Comparison of ENCODE assay signal across 12 mouse cellular contexts in genomic region chr9:95614861-95615615, GRCm38 (mm10). TPM values are rescaled to one million over a fixed set of nuclear protein-coding genes. Genes with fewer than 3 reads are reported as not detected.
DNase-seq lines count a peak whose midpoint lies in the region; ATAC-seq and TF ChIP-seq lines count a peak whose summit lies in the region.
"Had no signal": no experiment of that assay in that cellular context is flagged by ENCODE, and none has a peak within 500 bp of the region (broad histone marks: within the 10 kb centered on the region; RNA-seq: fewer than 3 reads in every experiment).

No protein-coding gene starts in this region.

- H3K79me2 ChIP-seq in CH12.LX (replicated peaks; ENCODE audit: control insufficient read depth, extremely low read depth, insufficient read depth, poor library complexity, severe bottlenecking) = no peaks in the 10 kb centered on the region

- no peak overlapping the region for H3K9ac ChIP-seq in CH12.LX (ENCODE audit: insufficient read depth, low read depth)
- no peak overlapping the region for H3K9ac ChIP-seq in midbrain, embryonic 14.5 days (replicated peaks; ENCODE audit: low read length)
- H3K9ac ChIP-seq: liver, embryonic 14.5 days had no signal

- no peaks in the 10 kb centered on the region for H3K9me3 ChIP-seq in CH12.LX (replicated peaks; ENCODE audit: low read length)
- H3K9me3 ChIP-seq in midbrain, embryonic 14.5 days (ENCODE audit: control insufficient read depth, low read length) = no peaks in the 10 kb centered on the region
- H3K9me3 ChIP-seq in forebrain, embryonic 10.5 days = no peaks in the 10 kb centered on the region
- H3K9me3 ChIP-seq: hindbrain, embryonic 10.5 days; midbrain, embryonic 10.5 days had no signal

- no peaks in the 10 kb centered on the region for H3K27me3 ChIP-seq in CH12.LX (replicated peaks)
- H3K27me3 ChIP-seq in midbrain, embryonic 14.5 days (ENCODE audit: control insufficient read depth, insufficient read depth, low read length) = no peaks in the 10 kb centered on the region
- no peaks in the 10 kb centered on the region for H3K27me3 ChIP-seq in forebrain, embryonic 10.5 days (ENCODE audit: poor library complexity, severe bottlenecking)

- no peak for TF ChIP-seq CTCF in gastrocnemius, adult 2 months (IDR thresholded peaks at IDR 0.05)
- TF ChIP-seq CTCF in CH12.LX (conservative IDR thresholded peaks at IDR 0.05 in 1 of 2, IDR thresholded peaks at IDR 0.05 in 1 of 2; ENCODE audit: low read depth in 2 of 2, low read length in 2 of 2) = no peak

- intact Hi-C loops in gastrocnemius, adult 2 months (cut with DNase I) = no loop called here
- intact Hi-C loops in heart, postnatal 10 days (cut with DNase I) = no loop called here

- in situ Hi-C loops in CH12.LX (cut with MboI; ENCODE audit: low pct_ligation_motif_present, low pct_unique_long_range_greater_than_20kb, low sequenced_read_pairs) = no loop called here

- peaks cover 0 to 1% of the 10 kb centered on the region in 2 experiments; a peak in 1 of 4 replicates for H3K4me1 ChIP-seq in CH12.LX (ENCODE audit: control insufficient read depth in 1 of 2, insufficient read depth in 2 of 2)
- H3K4me1 ChIP-seq in midbrain, embryonic 14.5 days (ENCODE audit: control insufficient read depth, insufficient read depth, low read length) = no peaks in the 10 kb centered on the region
- peaks cover 8% of the 10 kb centered on the region for H3K4me1 ChIP-seq in forebrain, embryonic 10.5 days

- peak overlapping the region; percentile 11; the same call in 1 of the 2 replicates for H3K4me2 ChIP-seq in CH12.LX (ENCODE audit: insufficient read depth, low read depth, poor library complexity, severe bottlenecking)
- H3K4me2 ChIP-seq in midbrain, embryonic 14.5 days (ENCODE audit: low read length) = no peak overlapping the region

- H3K4me3 ChIP-seq in gastrocnemius, adult 2 months = peak overlapping the region; percentile 59
- H3K4me3 ChIP-seq in CH12.LX (replicated peaks in 1 of 3; ENCODE audit: low read depth in 2 of 3, low read length in 2 of 3, poor library complexity in 1 of 3) = no peak overlapping the region
- no peak overlapping the region for H3K4me3 ChIP-seq in midbrain, embryonic 14.5 days (replicated peaks; ENCODE audit: low read depth, low read length)
- H3K4me3 ChIP-seq in forebrain, embryonic 10.5 days = no peak overlapping the region
- H3K4me3 ChIP-seq: hindbrain, embryonic 10.5 days; midbrain, embryonic 10.5 days had no signal

- WGBS in midbrain, embryonic 14.5 days = 82% methylated on average over 14 of the region's 14 CpGs
- 82% methylated on average over 14 of the region's 14 CpGs for WGBS in forebrain, embryonic 10.5 days

- no peak for TF ChIP-seq EP300 in CH12.LX (IDR thresholded peaks at IDR 0.05; ENCODE audit: low read length)

- peak; percentile 59 for DNase-seq in gastrocnemius, adult 2 months
- no peak for DNase-seq in gastrocnemius, postnatal 4 days (ENCODE audit: low spot score in 2 of 2)
- no peak for DNase-seq in CH12.LX (ENCODE audit: extremely low read depth)
- peak; percentile 55 to 63 for DNase-seq in heart, postnatal 10 days
- DNase-seq in kidney, postnatal 4 days = peak; percentile 10 to 49
- DNase-seq in ovary, postnatal 36 days (ENCODE audit: low spot score) = no peak
- no peak for DNase-seq in midbrain, embryonic 14.5 days
- DNase-seq in forebrain, embryonic 10.5 days (ENCODE audit: extremely low spot score, low spot score) = no peak
- DNase-seq: thymus, adult 18-20 months had no signal

- TF ChIP-seq POLR2A in CH12.LX (IDR thresholded peaks at IDR 0.05; ENCODE audit: low read depth, low read length) = no peak

- ATAC-seq in midbrain, embryonic 14.5 days (ENCODE audit: low FRiP score, low TSS enrichment) = no peak

- dilution Hi-C loops in CH12.LX (cut with MboI; ENCODE audit: extremely low pct_ligation_motif_present, extremely low pct_unique_long_range_greater_than_20kb, low sequenced_read_pairs) = no loop called here

- peak overlapping the region; percentile 82 for H3K27ac ChIP-seq in gastrocnemius, adult 2 months
- H3K27ac ChIP-seq in CH12.LX (ENCODE audit: insufficient read depth, low read depth) = no peak overlapping the region
- no peak overlapping the region for H3K27ac ChIP-seq in midbrain, embryonic 14.5 days (replicated peaks; ENCODE audit: low read depth, low read length)
- no peak overlapping the region for H3K27ac ChIP-seq in forebrain, embryonic 10.5 days
- H3K27ac ChIP-seq: hindbrain, embryonic 10.5 days; liver, embryonic 14.5 days; midbrain, embryonic 10.5 days had no signal

- TF ChIP-seq RAD21 in CH12.LX (IDR thresholded peaks at IDR 0.05; ENCODE audit: low read depth, low read length) = no peak

- no peaks in the 10 kb centered on the region for H3K36me3 ChIP-seq in CH12.LX (replicated peaks in 1 of 2; ENCODE audit: control insufficient read depth in 1 of 2, insufficient read depth in 1 of 2, low read length in 1 of 2)
- no peaks in the 10 kb centered on the region for H3K36me3 ChIP-seq in midbrain, embryonic 14.5 days (ENCODE audit: control insufficient read depth, insufficient read depth, low read length)
- no peaks in the 10 kb centered on the region for H3K36me3 ChIP-seq in forebrain, embryonic 10.5 days (replicated peaks)
- H3K36me3 ChIP-seq: hindbrain, embryonic 10.5 days; midbrain, embryonic 10.5 days had no signal

TF ChIP-seq in CH12.LX, 34 proteins besides CTCF, POLR2A, EP300 and RAD21:
- TF ChIP-seq TBP (conservative IDR thresholded peaks at IDR 0.05; ENCODE audit: low read depth, low read length) (no peak), KAT2A (IDR thresholded peaks at IDR 0.05; ENCODE audit: insufficient replicate concordance, low read length) (no peak), MAX (IDR thresholded peaks at IDR 0.05; ENCODE audit: low read length) (no peak), JUND (conservative IDR thresholded peaks at IDR 0.05; ENCODE audit: low read depth, low read length) (no peak), NELFE (IDR thresholded peaks at IDR 0.05; ENCODE audit: low read depth, low read length) (no peak), NRF1 (IDR thresholded peaks at IDR 0.05; ENCODE audit: low read depth, low read length) (no peak), ZKSCAN1 (IDR thresholded peaks at IDR 0.05; ENCODE audit: borderline replicate concordance, low read depth, low read length) (no peak), ZC3H11A (IDR thresholded peaks at IDR 0.05; ENCODE audit: low read depth, low read length) (no peak), SIN3A (IDR thresholded peaks at IDR 0.05; ENCODE audit: low read length) (no peak), UBTF (IDR thresholded peaks at IDR 0.05; ENCODE audit: low read depth, low read length) (no peak), MXI1 (IDR thresholded peaks at IDR 0.05; ENCODE audit: low read depth, low read length) (no peak), HCFC1 (IDR thresholded peaks at IDR 0.05; ENCODE audit: low read depth, low read length) (no peak), ELF1 (IDR thresholded peaks at IDR 0.05; ENCODE audit: low read depth, low read length) (no peak), E2F4 (IDR thresholded peaks at IDR 0.05; ENCODE audit: insufficient replicate concordance, low read depth, low read length) (no peak), CHD2 (IDR thresholded peaks at IDR 0.05; ENCODE audit: low read length) (no peak), IRF4 (IDR thresholded peaks at IDR 0.05; ENCODE audit: low read depth, low read length) (no peak), MAZ (IDR thresholded peaks at IDR 0.05; ENCODE audit: low read depth, low read length) (no peak), BHLHE40 (IDR thresholded peaks at IDR 0.05; ENCODE audit: low read depth, low read length) (no peak), ZMIZ1 (IDR thresholded peaks at IDR 0.05; ENCODE audit: low read depth, low read length) (no peak), CHD1 (IDR thresholded peaks at IDR 0.05; ENCODE audit: low read depth, low read length) (no peak)

RNA-seq across cellular contexts. Expression of gene Pcolce2, which starts 22.4 kb away (rescaled TPM):
- total RNA-seq in gastrocnemius, adult 2 months (2021) = 10 to 100 TPM in 1 of 2 experiments, 1 to 10 TPM in 1; 8.2 to 13.7 TPM
- total RNA-seq in gastrocnemius, postnatal 4 days (2021) = 1 to 10 TPM; 5.6 to 6.6 TPM
- total RNA-seq in CH12.LX (2012; rRNA removed) = 0.04 TPM in 1 of 2 replicates, not detected in the other
- not detected in 2 replicates for total RNA-seq in CH12.LX (2014; rRNA removed)
- 0.11 TPM in 1 of 2 replicates, not detected in the other for polyA plus RNA-seq in CH12.LX (2012; ENCODE audit: insufficient read length, low read depth)
- total RNA-seq in heart, postnatal 10 days (2021) = 10 to 100 TPM; 27.3 to 29.3 TPM
- polyA plus RNA-seq in midbrain, embryonic 14.5 days (2014; fragmentation: Nextera tagmentation; extraction: Ambion mirVana) = 1.1 and 1.2 TPM in 2 replicates
- 3.9 and 4.7 TPM in 2 replicates for polyA plus RNA-seq in forebrain, embryonic 10.5 days (2016; fragmentation: Nextera tagmentation; extraction: Ambion mirVana)

RNA-seq across cellular contexts. Expression of gene Paqr9, which starts 55.6 kb away (rescaled TPM):
- 1 to 10 TPM; 1.9 to 5.0 TPM for total RNA-seq in gastrocnemius, adult 2 months (2021)
- 1 to 10 TPM; 2.8 to 3.5 TPM for total RNA-seq in gastrocnemius, postnatal 4 days (2021)
- total RNA-seq in CH12.LX (2012; rRNA removed) (not detected in 2 replicates), CH12.LX (2014; rRNA removed) (not detected in 2 replicates)
- polyA plus RNA-seq in CH12.LX (2012; ENCODE audit: insufficient read length, low read depth) = not detected in 2 replicates
- total RNA-seq in heart, postnatal 10 days (2021) = 10 to 100 TPM; 45.9 to 56.3 TPM
- polyA plus RNA-seq in midbrain, embryonic 14.5 days (2014; fragmentation: Nextera tagmentation; extraction: Ambion mirVana) = 4.7 and 6.0 TPM in 2 replicates
- 0.07 and 0.12 TPM in 2 replicates for polyA plus RNA-seq in forebrain, embryonic 10.5 days (2016; fragmentation: Nextera tagmentation; extraction: Ambion mirVana)

Comparison
In these comparisons a context has a peak if more than half of its experiments do, and no peak if none do; other contexts are left out.
1. DNase-seq: peak in gastrocnemius, adult 2 months (single experiment), heart, postnatal 10 days (2 of 2) and kidney, postnatal 4 days (2 of 2); none in gastrocnemius, postnatal 4 days (0 of 2), CH12.LX (single experiment), ovary, postnatal 36 days (single experiment), midbrain, embryonic 14.5 days (single experiment) and forebrain, embryonic 10.5 days (single experiment).
2. RNA of gene Pcolce2, which starts 22.4 kb away (total RNA-seq): 27.3 to 29.3 TPM in heart, postnatal 10 days, 8.2 to 13.7 TPM in gastrocnemius, adult 2 months and 5.6 to 6.6 TPM in gastrocnemius, postnatal 4 days; 0.04 TPM in CH12.LX; every median in the first group is over 4 times any median in the second.
3. RNA of gene Paqr9, which starts 55.6 kb away (total RNA-seq): 45.9 to 56.3 TPM in heart, postnatal 10 days; 1.9 to 5.0 TPM in gastrocnemius, adult 2 months, 2.8 to 3.5 TPM in gastrocnemius, postnatal 4 days and not detected in CH12.LX; every median in the first group is over 4 times any median in the second.